Mouse (Mus musculus): ENCODE results near the gene Tom1.

The Tom1 gene

DNA sequence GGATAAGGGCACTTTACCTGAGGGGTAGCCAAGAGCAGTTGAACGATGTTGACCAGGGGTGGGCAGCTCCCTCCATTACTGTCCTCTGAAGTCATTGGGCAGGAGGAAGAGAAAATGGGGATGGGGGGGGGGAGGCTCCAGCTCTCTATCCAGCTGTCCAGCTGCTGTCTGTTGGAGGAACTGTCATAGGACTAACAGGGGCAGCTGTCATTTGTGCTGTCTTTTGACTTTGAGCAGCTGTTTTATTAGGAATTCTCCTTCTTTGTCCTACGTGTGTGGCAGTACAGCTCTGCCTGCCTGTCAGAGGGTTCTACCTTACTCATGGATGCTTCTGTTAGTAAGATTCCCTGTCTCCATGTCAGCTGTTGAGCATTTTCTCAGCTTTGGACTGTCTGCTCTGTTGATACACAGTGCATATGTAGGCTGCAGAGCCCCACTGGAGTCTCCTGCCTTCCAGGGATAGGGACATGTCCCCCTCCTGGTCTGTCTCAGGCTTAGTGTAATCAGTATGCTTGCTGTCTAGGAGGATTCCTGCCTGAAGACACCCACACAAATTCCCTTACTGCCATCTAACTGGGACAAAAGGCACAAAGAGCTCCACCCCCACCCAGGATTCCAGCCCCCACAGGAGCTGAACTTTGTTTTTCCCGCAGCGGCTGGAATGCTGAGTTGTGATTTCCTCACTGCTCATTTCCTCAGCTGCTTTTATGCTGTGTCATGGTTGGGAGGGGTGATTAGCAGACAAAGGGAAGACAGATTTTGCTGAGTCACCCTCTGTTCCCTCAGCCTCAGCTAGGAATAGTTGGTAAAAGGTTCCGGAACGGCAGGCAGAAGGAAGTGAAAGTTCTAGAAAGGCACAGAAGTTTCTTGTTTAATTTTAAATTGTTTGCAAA lies 55.7 kb downstream of the Tom1 start:
- peak; percentile 75 for DNase-seq (ENCODE audit: low spot score)

- no peak for DNase-seq (ENCODE audit: low spot score)
These were observed 57.4 kb downstream of the Tom1 start for GRCm38 (mm10) chr8:75090781-75091365.

DNA sequence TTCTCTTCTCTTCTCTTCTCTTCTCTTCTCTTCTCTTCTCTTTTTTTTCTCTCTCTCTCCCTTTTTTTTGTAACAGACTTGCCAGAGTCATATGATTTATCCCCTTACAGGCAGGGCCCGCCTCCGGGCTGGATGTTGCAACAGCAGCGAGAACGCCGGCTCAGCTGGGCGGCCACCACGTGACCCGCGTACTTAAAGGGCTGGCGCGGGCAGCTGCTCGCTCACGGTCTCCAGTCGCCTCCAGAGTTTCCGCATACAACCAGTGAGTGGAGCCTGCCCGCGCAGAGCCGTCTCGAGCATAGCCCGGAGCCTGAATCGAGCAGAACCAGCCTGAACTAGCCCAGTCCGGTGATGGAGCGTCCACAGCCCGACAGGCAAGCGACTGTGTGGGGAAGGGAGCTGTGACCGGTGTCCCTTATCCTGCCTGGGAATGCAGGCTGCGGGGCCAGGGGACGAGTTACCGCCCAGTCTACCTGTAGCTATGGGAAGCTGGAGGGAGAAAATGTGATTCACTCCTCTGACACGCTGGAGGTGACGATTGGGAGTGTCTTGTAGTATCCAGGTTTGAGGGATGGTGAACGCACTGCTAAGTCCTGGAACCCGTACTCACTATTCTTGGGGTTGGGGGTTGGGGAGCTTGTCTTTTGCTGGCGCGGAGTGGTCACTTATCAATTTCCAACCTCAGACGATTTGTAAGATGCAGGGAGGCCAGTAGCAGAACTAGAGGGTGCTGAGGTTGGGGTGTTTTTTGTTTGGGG lies 60.1 kb downstream of the Tom1 start, which contains the start of gene Hmox1:
Gene Hmox1, plus strand, starts transcription at position 223 of the 758 bp plus-strand sequence.
- peak; percentile 93 for DNase-seq (ENCODE audit: low spot score)

- no peak for DNase-seq (ENCODE audit: low spot score)
These were observed 69.5 kb downstream of the Tom1 start for GRCm38 (mm10) chr8:75102956-75103355.

- DNase-seq (ENCODE audit: low spot score), result peak; percentile 51
These were observed 69.9 kb downstream of the Tom1 start for GRCm38 (mm10) chr8:75103376-75103878.

DNA sequence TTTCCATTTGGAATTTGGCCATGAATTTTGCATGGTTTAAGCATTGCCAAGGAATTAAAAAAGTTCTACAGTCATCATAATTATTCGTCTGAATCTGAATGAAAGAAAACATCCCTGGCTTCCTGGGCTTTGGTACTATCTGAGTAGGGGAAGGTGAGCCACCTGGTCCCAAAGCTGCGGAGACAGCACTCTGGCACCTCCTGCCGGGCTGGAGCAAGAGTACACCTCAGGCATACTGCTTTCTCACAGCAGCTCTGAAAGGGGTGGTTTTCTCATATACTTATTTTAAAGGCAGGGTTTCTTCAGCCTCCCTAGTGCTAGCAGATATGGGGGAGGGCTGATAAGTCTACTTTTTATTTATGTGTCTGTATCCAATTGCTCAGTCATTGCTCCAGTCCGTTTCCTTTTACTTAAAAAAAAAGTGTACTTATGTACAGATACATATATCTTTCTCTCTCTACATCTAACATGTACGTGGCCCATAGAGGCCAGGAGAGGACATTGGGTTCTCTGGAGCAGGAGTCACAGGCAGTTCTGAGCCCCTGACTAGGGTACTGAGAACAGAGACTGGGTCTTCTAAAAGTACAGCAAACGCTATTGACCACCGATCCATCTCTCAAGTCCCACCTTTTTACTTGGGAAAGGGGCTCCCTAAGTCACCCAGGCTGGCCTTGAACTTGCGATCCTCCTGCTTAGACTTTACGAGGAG lies 75.2 kb downstream of the Tom1 start:
- DNase-seq (ENCODE audit: low spot score), result peak; percentile 90

GRCm38 (mm10) chr8:75109236-75109967 lies 75.9 kb downstream of the Tom1 start, which contains the start of gene Mcm5:
Gene Mcm5, plus strand, starts transcription at chr8:75109569.
- DNase-seq (ENCODE audit: low spot score), result peak; percentile 97

- DNase-seq (ENCODE audit: low spot score), result no peak
These were observed 76.6 kb downstream of the Tom1 start for GRCm38 (mm10) chr8:75110093-75110492.

- no peak for DNase-seq (ENCODE audit: low spot score)
These were observed 85.0 kb downstream of the Tom1 start for GRCm38 (mm10) chr8:75118505-75118904.

DNA sequence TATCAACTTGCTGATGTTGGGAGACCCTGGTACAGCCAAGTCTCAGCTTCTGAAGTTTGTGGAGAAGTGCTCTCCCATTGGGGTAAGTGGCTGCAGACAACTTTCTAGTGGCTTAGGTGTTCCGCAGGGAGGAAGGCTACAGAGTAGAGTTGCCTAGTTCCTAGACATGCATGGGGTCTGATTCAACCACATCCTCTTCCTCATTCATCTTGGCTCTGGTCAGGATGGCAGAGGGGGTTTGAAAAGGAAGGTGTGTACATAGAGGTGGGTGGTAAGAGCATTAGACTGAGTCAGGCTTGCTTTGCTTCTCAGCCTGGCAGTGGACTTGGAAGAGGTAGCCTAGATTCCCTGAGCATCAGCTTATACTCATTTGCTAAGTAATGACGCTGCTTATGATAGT lies 85.8 kb downstream of the Tom1 start:
- DNase-seq (ENCODE audit: low spot score), result no peak

Measured in testis, postnatal 10 days (tissue).